Mouse (Mus musculus) urinary bladder, adult 2 months (tissue): Measurements from ENCODE around the gene Gm33543. TPM values are rescaled to one million over a fixed set of nuclear protein-coding genes. Genes with fewer than 3 reads are reported as not detected.

Source experiments
- DNase-seq: peaks from one replicate; pipeline ENCODE4 v3.0.0; 2022; ENCODE audit warnings: low spot score
- polyA plus RNA-seq: library from polyadenylated mRNA; depleted of rRNA; stranded (reverse); fragments of >200 nt; gene quantifications from 2 replicates; pipeline ENCODE4 v1.2.3, GENCODE M21; 2012

Gm33543 gene
- polyA plus RNA-seq, 1 experiment: not detected

GRCm38 (mm10) chr10:95836530-95837264 is 6.0 kb downstream of the Gm33543 start:
- DNase-seq: no peak

GRCm38 (mm10) chr10:95830891-95831290 is 11.8 kb downstream of the Gm33543 start:
- DNase-seq: no peak

- no peak for DNase-seq
Measured at GRCm38 (mm10) chr10:95829471-95829870, 13.3 kb downstream of the Gm33543 start.

- no peak for DNase-seq
Measured at GRCm38 (mm10) chr10:95828374-95828773, 14.4 kb downstream of the Gm33543 start.

GRCm38 (mm10) chr10:95825651-95826050 is 17.1 kb downstream of the Gm33543 start:
- no peak for DNase-seq

- DNase-seq: no peak
Measured at GRCm38 (mm10) chr10:95818506-95818905, 24.2 kb downstream of the Gm33543 start.

- DNase-seq: no peak
Measured at GRCm38 (mm10) chr10:95817419-95818161, 25.1 kb downstream of the Gm33543 start.

GRCm38 (mm10) chr10:95814351-95814750 is 28.4 kb downstream of the Gm33543 start:
- no peak for DNase-seq

- no peak for DNase-seq
Measured at GRCm38 (mm10) chr10:95811869-95812268, 30.9 kb downstream of the Gm33543 start.

GRCm38 (mm10) chr10:95801443-95801811 is 41.3 kb downstream of the Gm33543 start:
- no peak for DNase-seq

- no peak for DNase-seq
Measured at GRCm38 (mm10) chr10:95800693-95801442, 41.9 kb downstream of the Gm33543 start.

GRCm38 (mm10) chr10:95797645-95798395 is 44.9 kb downstream of the Gm33543 start:
- no peak for DNase-seq

- DNase-seq: no peak
Measured at GRCm38 (mm10) chr10:95795500-95795899, 47.2 kb downstream of the Gm33543 start.

GRCm38 (mm10) chr10:95794706-95795105 is 48.0 kb downstream of the Gm33543 start:
- no peak for DNase-seq

GRCm38 (mm10) chr10:95791427-95791804 is 51.3 kb downstream of the Gm33543 start:
- no peak for DNase-seq

- no peak for DNase-seq
Measured at GRCm38 (mm10) chr10:95790771-95791426, 51.8 kb downstream of the Gm33543 start.

- no peak for DNase-seq
Measured at GRCm38 (mm10) chr10:95787176-95787575, 55.6 kb downstream of the Gm33543 start.

- no peak for DNase-seq
Measured at GRCm38 (mm10) chr10:95784837-95785236, 57.9 kb downstream of the Gm33543 start.

GRCm38 (mm10) chr10:95780881-95781600 is 61.7 kb downstream of the Gm33543 start:
- no peak for DNase-seq

- no peak for DNase-seq
Measured at GRCm38 (mm10) chr10:95779801-95780385, 62.8 kb downstream of the Gm33543 start.
